Mouse (Mus musculus) heart, embryonic 11.5 days (tissue): ENCODE measurements around the gene Pdpk1. TPM values are rescaled to one million over a fixed set of nuclear protein-coding genes. Genes with fewer than 3 reads are reported as not detected.
"Not testable (repeated sequence)": the region's sequence is repeated elsewhere in the genome, so short reads cannot be mapped to it uniquely, and the experiment has no call there.

Experiments
- ATAC-seq: fragments of 200-750 bp; cut with Nextera tagmentation; replicated peaks from 2 replicates; pipeline ENCODE4 v1.8.0; 2017; ENCODE audit warnings: moderate library complexity; ENCODE audit not compliant: insufficient number of reproducible peaks, low FRiP score, low TSS enrichment
- H3K27ac ChIP-seq: fragments of 300-500 bp; sonication (generic); 2 replicates; pipeline ENCODE4 v1.5.1; 2014; ENCODE audit warnings: mild to moderate bottlenecking, low read depth, low read length
- H3K27me3 ChIP-seq: fragments of 300-500 bp; sonication (generic); 2 replicates; pipeline ENCODE4 v1.6.1; 2014; ENCODE audit warnings: mild to moderate bottlenecking, low read length, mixed read lengths; ENCODE audit not compliant: control insufficient read depth, insufficient read depth
- H3K36me3 ChIP-seq: fragments of 300-500 bp; sonication (generic); 2 replicates; pipeline ENCODE4 v1.6.1; 2014; ENCODE audit warnings: mild to moderate bottlenecking, low read length, moderate library complexity, mixed read lengths; ENCODE audit not compliant: control insufficient read depth, insufficient read depth
- H3K4me1 ChIP-seq: fragments of 300-500 bp; sonication (generic); 2 replicates; pipeline ENCODE4 v1.6.1; 2014; ENCODE audit warnings: low read length; ENCODE audit not compliant: control insufficient read depth, insufficient read depth
- H3K4me2 ChIP-seq: fragments of 300-500 bp; sonication (generic); 2 replicates; pipeline ENCODE4 v1.6.1; 2014; ENCODE audit warnings: mild to moderate bottlenecking, moderate library complexity
- H3K4me3 ChIP-seq: fragments of 300-500 bp; sonication (generic); 2 replicates; pipeline ENCODE4 v1.5.1; 2014; ENCODE audit warnings: low read depth, low read length
- H3K9ac ChIP-seq: fragments of 300-500 bp; sonication (generic); 2 replicates; pipeline ENCODE4 v1.6.1; 2014; ENCODE audit warnings: mild to moderate bottlenecking, low read depth, low read length, moderate library complexity
- H3K9me3 ChIP-seq: fragments of 300-500 bp; sonication (generic); replicated peaks from 2 replicates; pipeline ENCODE4 v1.6.1; 2016; ENCODE audit warnings: low read length; ENCODE audit not compliant: control insufficient read depth
- WGBS: fragments of 180-500 bp; shearing (Covaris S2); extraction: QIAGEN DNeasy Blood & Tissue Kit; methylation state at CpG from one replicate; pipeline ENCODE4 v1.1.7; 2014; ENCODE audit not compliant: insufficient replicate concordance; 5-methylcytosine and 5-hydroxymethylcytosine counted together
- polyA plus RNA-seq: library from polyadenylated mRNA; unstranded; fragments of >200 nt; fragmentation: Nextera tagmentation; extraction: Ambion mirVana; gene quantifications from 2 replicates; pipeline ENCODE4 v1.2.1, GENCODE M21; 2014

Pdpk1 gene
- polyA plus RNA-seq, 1 experiment from 2014 or later: 45.2 TPM

DNA sequence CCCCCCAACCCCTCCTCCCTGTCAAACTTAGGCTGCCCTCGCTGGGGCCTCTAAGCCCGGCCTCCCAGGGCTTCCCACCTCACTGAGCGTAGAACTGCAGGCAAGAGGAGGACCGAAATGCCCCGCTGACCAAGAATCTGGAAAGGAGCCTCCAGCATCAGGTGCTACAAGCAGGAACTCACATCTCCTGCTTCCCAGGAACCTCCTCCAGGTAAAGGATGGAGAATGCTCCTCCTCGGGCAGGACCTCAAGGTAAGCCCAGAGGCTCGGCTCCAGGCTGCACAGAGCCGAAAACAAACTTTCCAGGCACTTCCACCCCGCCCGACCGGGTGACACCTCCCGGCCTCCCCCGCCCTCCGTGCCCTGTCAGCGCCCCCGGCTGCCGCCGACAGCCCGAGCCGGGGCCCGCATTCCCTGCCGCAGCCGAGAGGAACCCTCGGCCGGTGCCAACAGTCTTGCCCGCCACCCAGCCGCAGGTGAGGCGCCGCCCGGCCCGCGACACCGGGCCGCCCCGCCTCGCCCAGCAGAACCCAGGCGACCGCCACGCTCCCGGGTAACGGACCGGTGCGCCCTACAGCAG lies 9.8 kb downstream of the Pdpk1 start:
- ATAC-seq: peak; percentile 60
- Histone ChIP-seq H3K36me3 (no peaks in the 10 kb centered on the region), H3K4me3 (peak overlapping the region; percentile 98), H3K4me1 (peaks cover 11% of the 10 kb centered on the region), H3K9ac (peak overlapping the region; percentile 90), H3K27ac (peak overlapping the region; percentile 87), H3K4me2 (peak overlapping the region; percentile 88), H3K9me3 (no peaks in the 10 kb centered on the region), H3K27me3 (no peaks in the 10 kb centered on the region)
- WGBS: under 1% methylated on average over 33 of the region's 43 CpGs

DNA sequence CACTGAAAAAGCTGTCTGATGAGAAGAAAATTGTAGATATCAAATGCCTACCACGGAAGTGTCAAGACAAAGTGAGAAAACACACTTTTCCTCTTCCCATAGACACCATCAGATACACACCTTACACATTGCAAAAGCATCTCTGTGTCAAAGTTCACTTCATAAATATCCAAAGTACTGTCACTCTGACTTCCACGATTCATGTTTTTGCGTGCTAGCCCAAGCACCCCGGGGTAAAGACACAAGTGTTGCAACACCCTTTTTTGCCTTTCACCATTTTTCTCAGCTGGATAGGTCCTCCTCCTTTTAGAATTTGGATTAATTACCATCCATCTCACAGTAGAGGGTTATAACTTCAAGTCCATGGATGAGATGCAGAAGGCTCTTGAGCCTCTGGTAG lies 10.8 kb downstream of the Pdpk1 start:
- Histone ChIP-seq H3K9ac (no peak overlapping the region), H3K4me2 (peak overlapping the region; percentile 88), H3K4me1 (peaks cover 11% of the 10 kb centered on the region), H3K4me3 (peak overlapping the region; percentile 98), H3K9me3 (no peaks in the 10 kb centered on the region), H3K36me3 (no peaks in the 10 kb centered on the region), H3K27ac (no peak overlapping the region), H3K27me3 (no peaks in the 10 kb centered on the region)
- ATAC-seq: no peak
- WGBS: 90% methylated on average over 4 of the region's 4 CpGs

DNA sequence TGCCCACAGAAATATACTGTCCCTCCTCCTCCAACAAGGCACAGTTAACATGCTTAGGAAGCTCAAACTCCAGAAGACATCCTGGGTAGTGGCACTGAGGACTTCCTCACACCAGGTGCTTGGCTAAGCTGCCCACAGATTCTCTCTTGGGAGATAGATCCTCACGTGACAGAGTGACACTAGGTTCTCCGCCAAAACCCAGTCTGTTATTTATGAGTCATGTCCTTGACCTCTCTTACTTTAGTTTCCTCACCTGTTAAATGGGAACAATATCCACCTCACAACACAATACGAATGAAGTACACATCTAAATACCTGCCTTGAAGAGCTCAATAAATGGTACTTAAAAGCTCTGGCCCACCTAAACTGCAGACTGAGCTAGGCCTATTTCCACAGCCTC lies 11.5 kb downstream of the Pdpk1 start:
- H3K9me3 ChIP-seq: no peaks in the 10 kb centered on the region
- H3K4me3 ChIP-seq: no peak overlapping the region
- H3K36me3 ChIP-seq: no peaks in the 10 kb centered on the region
- no peak overlapping the region for H3K27ac ChIP-seq
- no peak overlapping the region for H3K4me2 ChIP-seq
- H3K9ac ChIP-seq: no peak overlapping the region
- H3K4me1 ChIP-seq: peaks cover 11% of the 10 kb centered on the region
- no peaks in the 10 kb centered on the region for H3K27me3 ChIP-seq
- WGBS: 84% methylated on average over 3 of the region's 3 CpGs
- no peak for ATAC-seq

DNA sequence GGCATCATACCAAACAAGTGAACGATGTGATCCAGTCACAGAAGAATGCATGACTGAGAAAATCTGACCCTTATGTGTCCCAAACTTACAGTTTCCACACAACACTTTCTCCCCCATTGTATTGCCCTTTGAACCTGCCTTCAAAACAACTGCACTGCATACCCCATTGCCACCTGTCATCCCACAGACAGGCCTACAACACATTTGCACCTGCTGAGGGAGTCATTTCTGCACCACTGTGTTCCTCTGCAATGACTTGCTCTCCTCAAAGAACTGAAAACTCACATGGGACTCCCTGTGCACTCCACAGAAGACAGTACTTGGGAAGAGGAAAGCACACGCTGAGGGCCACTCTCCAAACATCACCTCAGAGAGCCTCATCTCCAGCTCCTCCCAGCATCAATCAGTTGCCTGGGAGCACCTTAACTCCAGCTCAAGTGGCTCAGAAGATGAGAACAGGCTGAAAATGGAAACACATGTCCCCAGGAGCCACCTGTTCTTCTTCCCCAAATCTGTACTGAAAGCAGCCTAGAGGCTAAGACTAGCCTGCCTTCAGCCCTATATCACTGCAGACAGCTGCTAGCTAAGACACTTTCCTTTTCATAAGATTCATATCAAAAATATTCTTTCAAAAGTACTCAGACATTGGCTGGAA lies 13.4 kb downstream of the Pdpk1 start:
- H3K27ac ChIP-seq: no peak overlapping the region
- no peaks in the 10 kb centered on the region for H3K9me3 ChIP-seq
- no peak overlapping the region for H3K4me2 ChIP-seq
- no peak overlapping the region for H3K4me3 ChIP-seq
- 78% methylated on average over 2 of the region's 2 CpGs for WGBS
- no peak overlapping the region for H3K9ac ChIP-seq
- H3K27me3 ChIP-seq: no peaks in the 10 kb centered on the region
- no peak for ATAC-seq
- H3K4me1 ChIP-seq: peaks cover 11% of the 10 kb centered on the region
- H3K36me3 ChIP-seq: no peaks in the 10 kb centered on the region

DNA sequence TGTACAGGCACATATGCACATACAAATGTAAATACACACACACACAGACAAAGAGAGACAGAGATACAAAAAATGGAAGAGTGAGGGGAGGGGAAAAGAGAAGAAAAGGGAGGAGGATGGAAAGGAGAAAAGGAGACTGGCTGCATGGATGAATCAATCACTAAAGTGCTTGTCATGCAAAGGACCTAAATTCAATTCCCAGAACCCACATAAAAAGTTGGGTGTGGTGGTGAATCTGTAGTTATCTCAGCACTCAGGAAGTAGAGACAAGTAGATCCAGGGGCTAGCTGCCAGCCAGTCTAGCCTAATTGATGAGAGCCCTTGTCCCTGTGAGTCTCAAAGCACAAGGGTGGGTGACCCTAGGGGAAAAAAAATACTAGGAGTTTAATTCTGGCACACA lies 16.7 kb downstream of the Pdpk1 start:
- H3K9me3 ChIP-seq: no peaks in the 10 kb centered on the region
- no peak overlapping the region for H3K9ac ChIP-seq
- no peak overlapping the region for H3K4me2 ChIP-seq
- H3K27me3 ChIP-seq: no peaks in the 10 kb centered on the region
- no peak for ATAC-seq
- no peak overlapping the region for H3K4me3 ChIP-seq
- no peaks in the 10 kb centered on the region for H3K4me1 ChIP-seq
- H3K27ac ChIP-seq: no peak overlapping the region
- no peaks in the 10 kb centered on the region for H3K36me3 ChIP-seq

DNA sequence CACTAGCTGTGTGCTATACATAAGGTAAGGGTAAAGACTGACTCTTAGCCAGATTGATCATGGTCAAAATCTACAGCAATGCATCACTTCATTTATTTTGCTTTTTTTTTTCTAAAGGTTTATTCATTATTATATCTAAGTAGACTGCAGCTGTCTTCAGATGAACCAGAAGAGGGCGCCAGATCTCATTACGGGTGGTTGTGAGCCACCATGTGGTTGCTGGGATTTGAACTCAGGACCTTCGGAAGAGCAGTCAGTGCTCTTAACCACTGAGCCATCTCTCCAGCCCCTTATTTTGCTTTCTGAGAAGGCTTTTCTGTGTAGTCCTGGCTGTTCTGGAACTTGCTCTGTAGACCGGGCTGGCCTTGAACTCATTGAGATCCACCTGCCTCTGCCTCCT lies 17.8 kb downstream of the Pdpk1 start:
- H3K9ac ChIP-seq, H3K9me3 ChIP-seq, H3K4me3 ChIP-seq, H3K4me1 ChIP-seq, H3K36me3 ChIP-seq, H3K27ac ChIP-seq, H3K27me3 ChIP-seq, H3K4me2 ChIP-seq, ATAC-seq: not testable (repeated sequence)
- WGBS: 80% methylated on average over 4 of the region's 4 CpGs

DNA sequence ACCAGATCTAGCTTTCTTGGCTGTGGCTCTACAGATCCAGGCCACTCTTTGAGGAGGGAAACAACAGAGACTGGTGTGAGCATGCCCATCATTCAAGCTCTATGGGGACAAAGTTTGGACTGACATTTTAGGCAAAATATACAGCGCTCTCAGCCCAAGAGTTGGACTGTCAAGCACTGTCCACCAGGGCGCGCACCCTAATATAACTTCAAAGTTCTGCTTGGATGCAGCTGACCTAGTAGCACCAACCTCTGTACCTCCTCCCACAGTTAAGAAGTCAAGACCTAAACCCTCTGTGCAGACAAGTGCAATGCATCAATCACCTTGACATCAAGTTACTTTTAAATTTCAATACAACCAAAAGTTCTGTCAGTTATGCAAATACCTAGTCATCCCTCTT lies 19.2 kb downstream of the Pdpk1 start:
- no peak overlapping the region for H3K27ac ChIP-seq
- no peaks in the 10 kb centered on the region for H3K27me3 ChIP-seq
- no peak for ATAC-seq
- H3K9me3 ChIP-seq: no peaks in the 10 kb centered on the region
- WGBS: 79% methylated on average over 3 of the region's 3 CpGs
- H3K4me2 ChIP-seq: no peak overlapping the region
- H3K36me3 ChIP-seq: no peaks in the 10 kb centered on the region
- H3K4me3 ChIP-seq: no peak overlapping the region
- H3K4me1 ChIP-seq: no peaks in the 10 kb centered on the region
- H3K9ac ChIP-seq: no peak overlapping the region

DNA sequence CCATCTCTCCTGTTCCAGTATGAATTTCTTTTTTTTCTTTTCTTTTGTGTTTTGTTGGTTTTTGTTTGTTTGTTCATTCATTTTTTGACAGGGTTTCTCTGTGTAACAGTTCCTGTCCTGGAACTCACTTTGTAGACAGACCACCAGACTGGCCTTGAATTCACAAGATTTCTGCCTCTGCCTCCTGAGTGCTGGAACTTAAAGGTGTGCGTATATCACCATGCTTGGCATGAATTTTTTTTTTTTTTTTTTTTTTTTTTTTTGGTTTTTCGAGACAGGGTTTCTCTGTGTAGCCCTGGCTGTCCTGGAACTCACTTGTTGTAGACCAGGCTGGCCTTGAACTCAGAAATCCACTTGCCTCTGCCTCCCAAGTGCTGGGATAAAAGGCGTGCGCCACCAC lies 21.5 kb downstream of the Pdpk1 start:
- not testable (repeated sequence) for ATAC-seq, H3K9ac ChIP-seq, H3K4me2 ChIP-seq, H3K4me1 ChIP-seq, H3K27ac ChIP-seq, H3K36me3 ChIP-seq, H3K4me3 ChIP-seq, H3K27me3 ChIP-seq, H3K9me3 ChIP-seq
- 89% methylated on average over 4 of the region's 4 CpGs for WGBS

DNA sequence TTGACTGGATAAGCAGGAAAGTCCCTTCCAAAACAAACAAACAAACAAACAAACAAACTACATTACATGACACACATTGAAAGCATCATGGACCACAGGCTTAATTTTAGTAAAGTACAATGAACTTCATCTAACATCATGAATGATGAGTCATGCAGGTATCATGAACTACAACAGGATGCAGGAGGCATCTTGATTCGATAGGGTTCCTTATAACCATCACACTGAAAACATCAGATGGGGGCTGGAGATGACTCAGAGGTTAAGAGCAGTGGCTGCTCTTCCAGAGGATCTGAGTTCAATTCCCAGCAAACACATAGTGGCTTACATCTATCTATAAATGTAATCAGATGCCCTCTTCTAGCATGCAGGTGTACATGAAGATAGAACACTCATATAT lies 23.1 kb downstream of the Pdpk1 start:
- H3K27ac ChIP-seq: no peak overlapping the region
- H3K27me3 ChIP-seq: no peaks in the 10 kb centered on the region
- no peaks in the 10 kb centered on the region for H3K4me1 ChIP-seq
- no peaks in the 10 kb centered on the region for H3K9me3 ChIP-seq
- WGBS: 91% methylated on average over 1 of the region's 1 CpGs
- H3K9ac ChIP-seq: no peak overlapping the region
- H3K4me2 ChIP-seq: no peak overlapping the region
- no peak overlapping the region for H3K4me3 ChIP-seq
- no peaks in the 10 kb centered on the region for H3K36me3 ChIP-seq
- ATAC-seq: no peak
